ENCODE assay signal across 10 mouse cellular contexts in the genomic region with DNA sequence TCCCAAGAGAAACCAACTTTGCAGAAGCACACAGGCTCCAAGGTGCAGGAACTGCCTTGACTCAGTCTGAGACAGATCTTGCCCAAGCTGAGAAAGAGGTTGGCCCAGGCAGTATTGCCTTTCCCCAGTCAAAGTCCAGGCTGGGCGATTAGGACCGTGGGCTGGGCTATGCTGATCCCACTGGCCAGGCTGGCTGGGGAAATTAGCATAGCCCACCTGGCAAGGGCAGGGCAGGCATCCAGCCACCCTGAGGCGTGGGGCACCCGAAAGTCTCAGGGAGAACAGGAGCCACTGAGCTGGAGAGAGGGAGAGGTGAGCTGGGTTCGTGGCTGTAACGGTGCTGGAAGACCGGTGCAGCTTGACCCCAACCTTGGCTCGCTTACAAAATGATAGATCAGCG. TPM values are rescaled to one million over a fixed set of nuclear protein-coding genes. Genes with fewer than 3 reads are reported as not detected.
DNase-seq lines count a peak whose midpoint lies in the region; ATAC-seq and TF ChIP-seq lines count a peak whose summit lies in the region.
"Had no signal": no experiment of that assay in that cellular context is flagged by ENCODE, and none has a peak within 500 bp of the region (broad histone marks: within the 10 kb centered on the region; RNA-seq: fewer than 3 reads in every experiment).

No protein-coding gene starts in this region.

- H3K36me3 ChIP-seq in heart, embryonic 16.5 days (ENCODE audit: control insufficient read depth, insufficient read depth): no peaks in the 10 kb centered on the region
- H3K36me3 ChIP-seq in midbrain, embryonic 13.5 days: no peaks in the 10 kb centered on the region
- H3K36me3 ChIP-seq in midbrain, embryonic 14.5 days (ENCODE audit: control insufficient read depth, insufficient read depth, low read length): no peaks in the 10 kb centered on the region
- no peaks in the 10 kb centered on the region for H3K36me3 ChIP-seq in intestine, embryonic 15.5 days
- no peaks in the 10 kb centered on the region for H3K36me3 ChIP-seq in stomach, postnatal 0 days (ENCODE audit: control insufficient read depth, insufficient read depth, low read length)
- H3K36me3 ChIP-seq: neural tube, embryonic 12.5 days had no signal

- 35% methylated on average over 9 of the region's 9 CpGs for WGBS in heart, embryonic 16.5 days
- 48% methylated on average over 9 of the region's 9 CpGs for WGBS in midbrain, embryonic 13.5 days
- WGBS in midbrain, embryonic 14.5 days: 36% methylated on average over 9 of the region's 9 CpGs
- WGBS in intestine, embryonic 15.5 days: 31% methylated on average over 9 of the region's 9 CpGs
- 29% methylated on average over 9 of the region's 9 CpGs for WGBS in stomach, postnatal 0 days

- H3K9ac ChIP-seq in heart, embryonic 16.5 days (ENCODE audit: low read length): peak overlapping the region; percentile 3; the same call in 1 of the 2 replicates
- no peak overlapping the region for H3K9ac ChIP-seq in midbrain, embryonic 13.5 days (replicated peaks)
- no peak overlapping the region for H3K9ac ChIP-seq in midbrain, embryonic 14.5 days (replicated peaks; ENCODE audit: low read length)
- H3K9ac ChIP-seq in intestine, embryonic 15.5 days: no peak overlapping the region
- no peak overlapping the region for H3K9ac ChIP-seq in stomach, postnatal 0 days (ENCODE audit: low read length)
- H3K9ac ChIP-seq: neural tube, embryonic 12.5 days had no signal

- no peak for TF ChIP-seq EP300 in stomach, postnatal 0 days (optimal IDR thresholded peaks at IDR 0.05)

- intact Hi-C loops in heart, postnatal 25 days (cut with DNase I): loop anchor here (1.0 to 5.0 kb wide), 2 partner anchors 252 to 397 kb away; no protein-coding TSS in a partner anchor

- H3K4me3 ChIP-seq in heart, embryonic 16.5 days (ENCODE audit: low read length): no peak overlapping the region
- H3K4me3 ChIP-seq in midbrain, embryonic 13.5 days (replicated peaks): no peak overlapping the region
- no peak overlapping the region for H3K4me3 ChIP-seq in midbrain, embryonic 14.5 days (replicated peaks; ENCODE audit: low read depth, low read length)
- H3K4me3 ChIP-seq in intestine, embryonic 15.5 days (replicated peaks): peak overlapping the region; percentile 16; the same call in 1 of the 2 replicates
- no peak overlapping the region for H3K4me3 ChIP-seq in stomach, postnatal 0 days (ENCODE audit: low read depth, low read length)
- H3K4me3 ChIP-seq: neural tube, embryonic 12.5 days had no signal

- peaks cover 11% of the 10 kb centered on the region; the same call in 1 of the 2 replicates for H3K27me3 ChIP-seq in heart, embryonic 16.5 days (ENCODE audit: control insufficient read depth, insufficient read depth, low read length)
- no peaks in the 10 kb centered on the region; the same call in 1 of the 2 replicates for H3K27me3 ChIP-seq in midbrain, embryonic 13.5 days
- H3K27me3 ChIP-seq in midbrain, embryonic 14.5 days (ENCODE audit: control insufficient read depth, insufficient read depth, low read length): no peaks in the 10 kb centered on the region
- H3K27me3 ChIP-seq in intestine, embryonic 15.5 days (replicated peaks): no peaks in the 10 kb centered on the region
- no peaks in the 10 kb centered on the region for H3K27me3 ChIP-seq in stomach, postnatal 0 days (ENCODE audit: control insufficient read depth, insufficient read depth, low read length)
- H3K27me3 ChIP-seq: neural tube, embryonic 12.5 days had no signal

- 0 out of 2 replicates have a peak, but pooled peaks have one; percentile 21 for ATAC-seq in heart, embryonic 16.5 days (replicated peaks; ENCODE audit: extremely low read depth, insufficient read depth, low FRiP score)
- peak; percentile 57 for ATAC-seq in midbrain, embryonic 13.5 days
- ATAC-seq in midbrain, embryonic 14.5 days (ENCODE audit: low FRiP score, low TSS enrichment): no peak
- peak; percentile 90 for ATAC-seq in intestine, embryonic 15.5 days
- ATAC-seq in stomach, postnatal 0 days (ENCODE audit: low FRiP score, low TSS enrichment): peak; percentile 61
- ATAC-seq in inflammation-experienced regulatory T-cells, adult 6 months: no peak

- no peak overlapping the region for H3K27ac ChIP-seq in heart, embryonic 16.5 days (ENCODE audit: low read length)
- H3K27ac ChIP-seq in midbrain, embryonic 13.5 days: no peak overlapping the region
- H3K27ac ChIP-seq in midbrain, embryonic 14.5 days (replicated peaks; ENCODE audit: low read depth, low read length): no peak overlapping the region
- H3K27ac ChIP-seq in intestine, embryonic 15.5 days: no peak overlapping the region
- no peak overlapping the region for H3K27ac ChIP-seq in stomach, postnatal 0 days (replicated peaks)
- H3K27ac ChIP-seq: neural tube, embryonic 12.5 days had no signal

- peak overlapping the region; percentile 41 for H3K4me2 ChIP-seq in heart, embryonic 16.5 days (ENCODE audit: low read depth, low read length)
- H3K4me2 ChIP-seq in midbrain, embryonic 13.5 days (replicated peaks): peak overlapping the region; percentile 25; the same call in 1 of the 2 replicates
- H3K4me2 ChIP-seq in midbrain, embryonic 14.5 days (ENCODE audit: low read length): no peak overlapping the region
- H3K4me2 ChIP-seq in intestine, embryonic 15.5 days (replicated peaks): peak overlapping the region; percentile 50
- peak overlapping the region; percentile 38; the same call in 1 of the 2 replicates for H3K4me2 ChIP-seq in stomach, postnatal 0 days (replicated peaks; ENCODE audit: low read depth)
- H3K4me2 ChIP-seq: neural tube, embryonic 12.5 days had no signal

- H3K4me1 ChIP-seq in heart, embryonic 16.5 days (ENCODE audit: control insufficient read depth, insufficient read depth, low read length): peaks cover 8% of the 10 kb centered on the region; the same call in 1 of the 2 replicates
- H3K4me1 ChIP-seq in midbrain, embryonic 13.5 days (replicated peaks): no peaks in the 10 kb centered on the region
- no peaks in the 10 kb centered on the region for H3K4me1 ChIP-seq in midbrain, embryonic 14.5 days (ENCODE audit: control insufficient read depth, insufficient read depth, low read length)
- peaks cover 8% of the 10 kb centered on the region; the same call in 1 of the 2 replicates for H3K4me1 ChIP-seq in intestine, embryonic 15.5 days (replicated peaks)
- H3K4me1 ChIP-seq in stomach, postnatal 0 days (replicated peaks; ENCODE audit: control insufficient read depth, insufficient read depth): no peaks in the 10 kb centered on the region

- H3K9me3 ChIP-seq in heart, embryonic 16.5 days (replicated peaks; ENCODE audit: control insufficient read depth, low read length): no peaks in the 10 kb centered on the region
- no peaks in the 10 kb centered on the region for H3K9me3 ChIP-seq in midbrain, embryonic 13.5 days
- H3K9me3 ChIP-seq in midbrain, embryonic 14.5 days (ENCODE audit: control insufficient read depth, low read length): no peaks in the 10 kb centered on the region
- no peaks in the 10 kb centered on the region for H3K9me3 ChIP-seq in intestine, embryonic 15.5 days
- H3K9me3 ChIP-seq in stomach, postnatal 0 days (ENCODE audit: control insufficient read depth, low read length): no peaks in the 10 kb centered on the region
- H3K9me3 ChIP-seq: neural tube, embryonic 12.5 days had no signal

- TF ChIP-seq CTCF in stomach, postnatal 0 days (IDR thresholded peaks at IDR 0.05; ENCODE audit: low read depth): no peak

- DNase-seq in heart, postnatal 25 days (ENCODE audit: low spot score): no peak
- no peak for DNase-seq in midbrain, embryonic 14.5 days
- DNase-seq in stomach, postnatal 0 days (ENCODE audit: low spot score): peak; percentile 46
- no peak for DNase-seq in lung, postnatal 4 days

RNA-seq across cellular contexts. Expression of gene Srp9, which starts 15.4 kb away (rescaled TPM):
- polyA plus RNA-seq in heart, embryonic 16.5 days (2015; fragmentation: Nextera tagmentation; extraction: Ambion mirVana): 85.9 and 111 TPM in 2 replicates
- total RNA-seq in heart, postnatal 25 days (2021): 10 to 100 TPM; 39.8 to 42.7 TPM
- polyA plus RNA-seq in midbrain, embryonic 13.5 days (2015; fragmentation: Nextera tagmentation; extraction: Ambion mirVana): 135 and 142 TPM in 2 replicates
- polyA plus RNA-seq in midbrain, embryonic 14.5 days (2014; fragmentation: Nextera tagmentation; extraction: Ambion mirVana): 151 and 155 TPM in 2 replicates
- 144 and 173 TPM in 2 replicates for polyA plus RNA-seq in intestine, embryonic 15.5 days (2015; fragmentation: Nextera tagmentation; extraction: Ambion mirVana)
- 206 and 215 TPM in 2 replicates for polyA plus RNA-seq in stomach, postnatal 0 days (2015; fragmentation: Nextera tagmentation; extraction: Ambion mirVana)
- polyA plus RNA-seq in inflammation-experienced regulatory T-cells, adult 6 months (2017; shearing (Covaris generic)): 100 to 1,000 TPM; 141 to 184 (median 147) TPM

RNA-seq across cellular contexts. Expression of gene Vmn1r1, which starts 24.3 kb away (rescaled TPM):
- polyA plus RNA-seq in heart, embryonic 16.5 days (2015; fragmentation: Nextera tagmentation; extraction: Ambion mirVana): not detected in 2 replicates
- not detected for total RNA-seq in heart, postnatal 25 days (2021)
- polyA plus RNA-seq in midbrain, embryonic 13.5 days (2015; fragmentation: Nextera tagmentation; extraction: Ambion mirVana): not detected in 2 replicates
- not detected in 2 replicates for polyA plus RNA-seq in midbrain, embryonic 14.5 days (2014; fragmentation: Nextera tagmentation; extraction: Ambion mirVana)
- polyA plus RNA-seq in intestine, embryonic 15.5 days (2015; fragmentation: Nextera tagmentation; extraction: Ambion mirVana): not detected in 2 replicates
- not detected in 2 replicates for polyA plus RNA-seq in stomach, postnatal 0 days (2015; fragmentation: Nextera tagmentation; extraction: Ambion mirVana)
- not detected for polyA plus RNA-seq in inflammation-experienced regulatory T-cells, adult 6 months (2017; shearing (Covaris generic))
- total RNA-seq: adrenal gland, adult 8-10 months had no signal
- polyA plus RNA-seq: neural tube, embryonic 12.5 days had no signal

Comparison
In these comparisons a context has a peak if more than half of its experiments do, and no peak if none do; other contexts are left out.
1. ATAC-seq: peak in heart, embryonic 16.5 days (single experiment), midbrain, embryonic 13.5 days (single experiment), intestine, embryonic 15.5 days (single experiment) and stomach, postnatal 0 days (single experiment); none in midbrain, embryonic 14.5 days (single experiment) and inflammation-experienced regulatory T-cells, adult 6 months (single experiment).